Mouse (Mus musculus): Measurements from ENCODE around the gene Psmb3. TPM values are rescaled to one million over a fixed set of nuclear protein-coding genes. Genes with fewer than 3 reads are reported as not detected.

The Psmb3 gene
- polyA plus RNA-seq, 1 experiment from 2014 or later: 491 TPM

GRCm38 (mm10) chr11:97696669-97697068 lies 6.5 kb upstream of the Psmb3 start:
- Histone ChIP-seq H3K4me2 (ENCODE audit: low read length) (peak overlapping the region; percentile 74; the same call in 1 of the 2 replicates), H3K9ac (ENCODE audit: low read length) (no peak overlapping the region), H3K27me3 (replicated peaks; ENCODE audit: control insufficient read depth, insufficient read depth, low read length) (no peaks in the 10 kb centered on the region), H3K4me1 (replicated peaks; ENCODE audit: control insufficient read depth, insufficient read depth, low read length) (peaks cover 45% of the 10 kb centered on the region), H3K36me3 (ENCODE audit: control insufficient read depth, insufficient read depth, low read length) (peaks cover 23% of the 10 kb centered on the region), H3K9me3 (ENCODE audit: control insufficient read depth, low read length) (no peaks in the 10 kb centered on the region), H3K27ac (ENCODE audit: low read depth) (no peak overlapping the region), H3K4me3 (ENCODE audit: low read depth, low read length) (no peak overlapping the region)
- DNase-seq (ENCODE audit: low spot score) (no peak), ATAC-seq (replicated peaks; ENCODE audit: low FRiP score, low TSS enrichment, low read depth) (no peak)
- 72% methylated on average over 8 of the region's 8 CpGs for WGBS

GRCm38 (mm10) chr11:97697199-97697890 lies 5.9 kb upstream of the Psmb3 start:
- Histone ChIP-seq H3K4me3 (ENCODE audit: low read depth, low read length) (peak overlapping the region; percentile 99), H3K27me3 (replicated peaks; ENCODE audit: control insufficient read depth, insufficient read depth, low read length) (no peaks in the 10 kb centered on the region), H3K27ac (ENCODE audit: low read depth) (peak overlapping the region; percentile 98; the same call in 1 of the 2 replicates), H3K4me1 (replicated peaks; ENCODE audit: control insufficient read depth, insufficient read depth, low read length) (peaks cover 50% of the 10 kb centered on the region), H3K9me3 (ENCODE audit: control insufficient read depth, low read length) (no peaks in the 10 kb centered on the region), H3K9ac (ENCODE audit: low read length) (peak overlapping the region; percentile 94), H3K36me3 (ENCODE audit: control insufficient read depth, insufficient read depth, low read length) (peaks cover 16% of the 10 kb centered on the region), H3K4me2 (ENCODE audit: low read length) (peak overlapping the region; percentile 74)
- DNase-seq (ENCODE audit: low spot score) (no peak), ATAC-seq (replicated peaks; ENCODE audit: low FRiP score, low TSS enrichment, low read depth) (no peak)
- WGBS: 46% methylated on average over 11 of the region's 11 CpGs

GRCm38 (mm10) chr11:97697891-97698529 lies 5.2 kb upstream of the Psmb3 start:
- ATAC-seq (replicated peaks; ENCODE audit: low FRiP score, low TSS enrichment, low read depth) (no peak), DNase-seq (ENCODE audit: low spot score) (peak; percentile 62)
- peaks cover 50% of the 10 kb centered on the region for H3K4me1 ChIP-seq (replicated peaks; ENCODE audit: control insufficient read depth, insufficient read depth, low read length)
- no peaks in the 10 kb centered on the region for H3K9me3 ChIP-seq (ENCODE audit: control insufficient read depth, low read length)
- H3K27ac ChIP-seq (ENCODE audit: low read depth): peak overlapping the region; percentile 98
- peak overlapping the region; percentile 99 for H3K4me3 ChIP-seq (ENCODE audit: low read depth, low read length)
- WGBS: 2% methylated on average over 14 of the region's 14 CpGs
- peak overlapping the region; percentile 74 for H3K4me2 ChIP-seq (ENCODE audit: low read length)
- H3K27me3 ChIP-seq (replicated peaks; ENCODE audit: control insufficient read depth, insufficient read depth, low read length): no peaks in the 10 kb centered on the region
- peak overlapping the region; percentile 94 for H3K9ac ChIP-seq (ENCODE audit: low read length)
- H3K36me3 ChIP-seq (ENCODE audit: control insufficient read depth, insufficient read depth, low read length): peaks cover 10% of the 10 kb centered on the region; the same call in 1 of the 2 replicates

GRCm38 (mm10) chr11:97698741-97699611 lies 4.2 kb upstream of the Psmb3 start:
- under 1% methylated on average over 57 of the region's 63 CpGs for WGBS
- H3K9ac ChIP-seq (ENCODE audit: low read length): peak overlapping the region; percentile 94
- H3K36me3 ChIP-seq (ENCODE audit: control insufficient read depth, insufficient read depth, low read length): 0 out of 2 replicates have a peak, but pooled peaks cover 4% of the 10 kb centered on the region
- H3K9me3 ChIP-seq (ENCODE audit: control insufficient read depth, low read length): no peaks in the 10 kb centered on the region
- DNase-seq (ENCODE audit: low spot score) (peak; percentile 91), ATAC-seq (replicated peaks; ENCODE audit: low FRiP score, low TSS enrichment, low read depth) (peak; percentile 1; the same call in 1 of the 2 replicates)
- H3K4me3 ChIP-seq (ENCODE audit: low read depth, low read length): peak overlapping the region; percentile 99
- peak overlapping the region; percentile 98 for H3K27ac ChIP-seq (ENCODE audit: low read depth)
- H3K4me2 ChIP-seq (ENCODE audit: low read length): peak overlapping the region; percentile 74
- H3K27me3 ChIP-seq (replicated peaks; ENCODE audit: control insufficient read depth, insufficient read depth, low read length): no peaks in the 10 kb centered on the region
- peaks cover 52% of the 10 kb centered on the region for H3K4me1 ChIP-seq (replicated peaks; ENCODE audit: control insufficient read depth, insufficient read depth, low read length)

DNA sequence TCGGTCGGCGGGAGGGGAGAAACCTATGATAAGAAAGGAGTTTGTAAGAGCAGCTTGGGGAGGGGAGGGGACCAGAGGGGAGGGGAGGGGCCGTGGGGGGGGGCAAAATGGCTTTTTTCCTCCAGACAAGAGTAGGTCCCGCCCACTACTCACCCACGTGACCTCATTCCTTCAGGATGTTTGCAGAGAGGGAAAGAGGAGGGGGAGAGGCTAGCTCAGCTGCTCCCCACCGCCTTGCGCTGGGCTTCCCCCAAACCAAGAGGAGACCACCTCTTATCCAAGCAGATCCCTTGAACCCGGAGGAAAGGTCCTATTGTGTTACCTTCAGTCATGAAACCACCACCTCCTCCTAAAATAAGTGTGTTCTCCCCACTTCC lies 3.6 kb upstream of the Psmb3 start:
- WGBS: 0% methylated on average over 3 of the region's 9 CpGs
- no peaks in the 10 kb centered on the region for H3K9me3 ChIP-seq (ENCODE audit: control insufficient read depth, low read length)
- DNase-seq (ENCODE audit: low spot score): peak; percentile 95
- H3K9ac ChIP-seq (ENCODE audit: low read length): peak overlapping the region; percentile 94
- H3K4me1 ChIP-seq (replicated peaks; ENCODE audit: control insufficient read depth, insufficient read depth, low read length): peaks cover 53% of the 10 kb centered on the region
- H3K4me2 ChIP-seq (ENCODE audit: low read length): peak overlapping the region; percentile 89
- peak overlapping the region; percentile 99 for H3K4me3 ChIP-seq (ENCODE audit: low read depth, low read length)
- 0 out of 2 replicates have a peak, but pooled peaks cover 4% of the 10 kb centered on the region for H3K36me3 ChIP-seq (ENCODE audit: control insufficient read depth, insufficient read depth, low read length)
- peak overlapping the region; percentile 98 for H3K27ac ChIP-seq (ENCODE audit: low read depth)
- peak; percentile 42 for ATAC-seq (replicated peaks; ENCODE audit: low FRiP score, low TSS enrichment, low read depth)
- H3K27me3 ChIP-seq (replicated peaks; ENCODE audit: control insufficient read depth, insufficient read depth, low read length): no peaks in the 10 kb centered on the region

DNA sequence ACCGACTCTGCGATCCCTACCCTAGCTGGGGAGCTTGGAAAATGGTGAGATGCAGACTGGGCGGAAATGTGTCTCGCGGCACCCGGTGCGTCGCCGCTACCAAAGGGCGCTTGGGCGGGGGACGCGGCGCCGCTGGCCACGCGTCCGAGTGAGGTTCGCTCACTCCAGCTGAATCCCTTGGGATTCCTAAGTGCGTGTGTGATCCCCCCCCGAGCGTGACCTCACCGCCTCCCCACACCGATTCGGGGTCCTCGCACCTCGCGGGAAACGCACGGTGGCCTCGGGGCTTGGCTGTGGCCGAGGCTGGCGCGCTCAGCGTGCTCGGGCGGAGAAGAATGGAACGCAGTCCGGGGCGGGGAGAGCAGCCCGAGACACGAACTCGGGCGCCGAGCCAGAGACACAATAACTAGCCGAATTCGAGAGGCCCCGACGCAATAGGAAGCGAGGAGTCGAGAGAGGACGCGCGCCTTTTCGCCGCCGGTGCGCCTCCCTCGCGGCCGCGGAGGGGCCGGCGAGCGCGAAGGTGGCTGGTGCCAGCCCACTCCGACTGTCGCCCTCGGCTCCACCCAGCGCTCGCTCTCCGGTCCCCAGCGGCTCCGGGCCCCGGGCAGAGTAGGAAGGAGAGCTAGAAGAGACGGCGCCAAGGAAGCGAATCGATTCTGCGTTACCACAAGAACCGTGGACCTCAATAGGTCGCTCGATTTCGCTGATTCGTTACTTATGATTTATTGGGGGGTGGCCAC lies 3.0 kb upstream of the Psmb3 start, which contains the start of gene Pcgf2:
Gene Pcgf2 (minus strand): TSS at position 495 of the 743 bp plus-strand sequence.
- ATAC-seq (replicated peaks; ENCODE audit: low FRiP score, low TSS enrichment, low read depth): peak; percentile 8
- Histone ChIP-seq H3K9me3 (ENCODE audit: control insufficient read depth, low read length) (no peaks in the 10 kb centered on the region), H3K4me2 (ENCODE audit: low read length) (peak within 1 kb of the TSS; percentile 89), H3K36me3 (ENCODE audit: control insufficient read depth, insufficient read depth, low read length) (peaks cover 4% of the 10 kb centered on the region; the same call in 1 of the 2 replicates), H3K27me3 (replicated peaks; ENCODE audit: control insufficient read depth, insufficient read depth, low read length) (no peaks in the 10 kb centered on the region), H3K9ac (ENCODE audit: low read length) (peak within 1 kb of the TSS; percentile 94), H3K27ac (ENCODE audit: low read depth) (peak within 1 kb of the TSS; percentile 98), H3K4me1 (replicated peaks; ENCODE audit: control insufficient read depth, insufficient read depth, low read length) (peaks cover 48% of the 10 kb centered on the region), H3K4me3 (ENCODE audit: low read depth, low read length) (peak within 1 kb of the TSS; percentile 99)
- peak; percentile 89 for DNase-seq (ENCODE audit: low spot score)
- WGBS: under 1% methylated on average over 84 of the region's 85 CpGs

GRCm38 (mm10) chr11:97700746-97701580 lies 2.2 kb upstream of the Psmb3 start:
- peak overlapping the region; percentile 72 for H3K9ac ChIP-seq (ENCODE audit: low read length)
- peaks cover 40% of the 10 kb centered on the region for H3K4me1 ChIP-seq (replicated peaks; ENCODE audit: control insufficient read depth, insufficient read depth, low read length)
- peak overlapping the region; percentile 89 for H3K4me2 ChIP-seq (ENCODE audit: low read length)
- no peaks in the 10 kb centered on the region for H3K27me3 ChIP-seq (replicated peaks; ENCODE audit: control insufficient read depth, insufficient read depth, low read length)
- DNase-seq (ENCODE audit: low spot score) (peak; percentile 78), ATAC-seq (replicated peaks; ENCODE audit: low FRiP score, low TSS enrichment, low read depth) (no peak)
- no peaks in the 10 kb centered on the region for H3K9me3 ChIP-seq (ENCODE audit: control insufficient read depth, low read length)
- peak overlapping the region; percentile 98 for H3K27ac ChIP-seq (ENCODE audit: low read depth)
- WGBS: 14% methylated on average over 30 of the region's 30 CpGs
- peaks cover 9% of the 10 kb centered on the region for H3K36me3 ChIP-seq (ENCODE audit: control insufficient read depth, insufficient read depth, low read length)
- peak overlapping the region; percentile 99 for H3K4me3 ChIP-seq (ENCODE audit: low read depth, low read length)

All from intestine, embryonic 14.5 days (tissue).